Mouse (Mus musculus) embryonic facial prominence, embryonic 12.5 days (tissue): Measurements from ENCODE around the gene Tbc1d9b. TPM values are rescaled to one million over a fixed set of nuclear protein-coding genes. Genes with fewer than 3 reads are reported as not detected.
A peak's percentile ranks its signal among the peaks of the same experiment; 100 is the strongest.
"Not testable (repeated sequence)": the region's sequence is repeated elsewhere in the genome, so short reads cannot be mapped to it uniquely, and the experiment has no call there.

Experiments
- ATAC-seq: fragments of 200-750 bp; cut with Nextera tagmentation; 2 replicates; pipeline ENCODE4 v1.8.0; 2017; ENCODE audit not compliant: insufficient number of reproducible peaks, insufficient read depth, low FRiP score, low TSS enrichment
- H3K27ac ChIP-seq: fragments of 300-500 bp; sonication (generic); 2 replicates; pipeline ENCODE4 v1.5.1; 2016; ENCODE audit warnings: mild to moderate bottlenecking
- H3K27me3 ChIP-seq: fragments of 300-500 bp; sonication (generic); 2 replicates; pipeline ENCODE4 v1.6.1; 2016; ENCODE audit warnings: mild to moderate bottlenecking, moderate library complexity
- H3K36me3 ChIP-seq: fragments of 300-500 bp; sonication (generic); 2 replicates; pipeline ENCODE4 v1.6.1; 2016; ENCODE audit warnings: mild to moderate bottlenecking
- H3K4me1 ChIP-seq: fragments of 300-500 bp; sonication (generic); 2 replicates; pipeline ENCODE4 v1.6.1; 2016
- H3K4me2 ChIP-seq: fragments of 300-500 bp; sonication (generic); replicated peaks from 2 replicates; pipeline ENCODE4 v1.6.1; 2016; ENCODE audit warnings: mild to moderate bottlenecking, moderate library complexity
- H3K4me3 ChIP-seq: fragments of 300-500 bp; sonication (generic); 2 replicates; pipeline ENCODE4 v1.5.1; 2016; ENCODE audit warnings: mild to moderate bottlenecking
- H3K9ac ChIP-seq: fragments of 300-500 bp; sonication (generic); 2 replicates; pipeline ENCODE4 v1.6.1; 2016; ENCODE audit warnings: mild to moderate bottlenecking, moderate library complexity
- H3K9me3 ChIP-seq: fragments of 300-500 bp; sonication (generic); 2 replicates; pipeline ENCODE4 v1.6.1; 2016; ENCODE audit warnings: mild to moderate bottlenecking, moderate library complexity
- WGBS: fragments of 180-500 bp; shearing (Covaris S2); methylation state at CpG from one replicate; pipeline ENCODE4 v1.1.7; 2016; 5-methylcytosine and 5-hydroxymethylcytosine counted together
- polyA plus RNA-seq: library from polyadenylated mRNA; unstranded; fragments of >200 nt; fragmentation: Nextera tagmentation; extraction: Ambion mirVana; gene quantifications from 2 replicates; pipeline ENCODE4 v1.2.1, GENCODE M21; 2016

Tbc1d9b gene
- polyA plus RNA-seq, 1 experiment from 2014 or later, result 51.2 TPM

- WGBS, result 85% methylated on average over 4 of the region's 4 CpGs
- no peak overlapping the region for H3K27ac ChIP-seq
- ATAC-seq, result no peak
- H3K9ac ChIP-seq, result no peak overlapping the region
- H3K4me2 ChIP-seq, result no peak overlapping the region
- H3K36me3 ChIP-seq, result peaks cover 83% of the 10 kb centered on the region
- H3K9me3 ChIP-seq, result no peaks in the 10 kb centered on the region
- no peak overlapping the region for H3K4me3 ChIP-seq
- H3K4me1 ChIP-seq, result no peaks in the 10 kb centered on the region
- no peaks in the 10 kb centered on the region for H3K27me3 ChIP-seq
Measured at GRCm38 (mm10) chr11:50159347-50159746, 28.2 kb downstream of the Tbc1d9b start.

- H3K4me2 ChIP-seq, result no peak overlapping the region
- no peaks in the 10 kb centered on the region for H3K4me1 ChIP-seq
- no peaks in the 10 kb centered on the region for H3K9me3 ChIP-seq
- no peaks in the 10 kb centered on the region for H3K27me3 ChIP-seq
- H3K27ac ChIP-seq, result no peak overlapping the region
- peaks cover 68% of the 10 kb centered on the region for H3K36me3 ChIP-seq
- H3K9ac ChIP-seq, result no peak overlapping the region
- WGBS, result 65% methylated on average over 10 of the region's 10 CpGs
- no peak for ATAC-seq
- H3K4me3 ChIP-seq, result no peak overlapping the region
Measured at GRCm38 (mm10) chr11:50161578-50162304, 30.5 kb downstream of the Tbc1d9b start.

GRCm38 (mm10) chr11:50162338-50163050 is 31.3 kb downstream of the Tbc1d9b start:
- no peaks in the 10 kb centered on the region for H3K9me3 ChIP-seq
- no peak overlapping the region for H3K4me3 ChIP-seq
- no peak for ATAC-seq
- no peak overlapping the region for H3K4me2 ChIP-seq
- H3K4me1 ChIP-seq, result no peaks in the 10 kb centered on the region
- peaks cover 61% of the 10 kb centered on the region for H3K36me3 ChIP-seq
- 94% methylated on average over 3 of the region's 3 CpGs for WGBS
- no peak overlapping the region for H3K9ac ChIP-seq
- H3K27ac ChIP-seq, result no peak overlapping the region
- no peaks in the 10 kb centered on the region for H3K27me3 ChIP-seq

- Histone ChIP-seq H3K27me3 (no peaks in the 10 kb centered on the region), H3K9ac (no peak overlapping the region), H3K4me1 (no peaks in the 10 kb centered on the region), H3K4me2 (no peak overlapping the region), H3K9me3 (no peaks in the 10 kb centered on the region), H3K4me3 (no peak overlapping the region), H3K36me3 (peaks cover 54% of the 10 kb centered on the region), H3K27ac (no peak overlapping the region)
- WGBS, result 86% methylated on average over 5 of the region's 5 CpGs
- no peak for ATAC-seq
Measured at GRCm38 (mm10) chr11:50168352-50168751, 37.2 kb downstream of the Tbc1d9b start.

- H3K27me3 ChIP-seq, H3K9me3 ChIP-seq, H3K4me1 ChIP-seq: not testable (repeated sequence)
- H3K4me2 ChIP-seq, result peak within 1 kb of the TSS; percentile 89
- 0 out of 2 replicates have a peak, but pooled peaks have one; percentile 3 for ATAC-seq
- H3K9ac ChIP-seq, result peak within 1 kb of the TSS; percentile 66
- peak within 1 kb of the TSS; percentile 75 for H3K4me3 ChIP-seq
- H3K27ac ChIP-seq, result peak within 1 kb of the TSS; percentile 79
- peaks cover 38% of the 10 kb centered on the region for H3K36me3 ChIP-seq
- 6% methylated on average over 19 of the region's 19 CpGs for WGBS
Measured at GRCm38 (mm10) chr11:50174111-50174729, 43.0 kb downstream of the Tbc1d9b start, which contains the start of gene Mrnip. Gene Mrnip, plus strand, starts transcription at chr11:50174444.

- peak; percentile 99 for ATAC-seq
- WGBS, result under 1% methylated on average over 27 of the region's 27 CpGs
- H3K27ac ChIP-seq, result peak overlapping the region; percentile 79
- H3K27me3 ChIP-seq, result no peaks in the 10 kb centered on the region
- H3K9me3 ChIP-seq, result no peaks in the 10 kb centered on the region
- H3K4me2 ChIP-seq, result peak overlapping the region; percentile 89
- peak overlapping the region; percentile 66 for H3K9ac ChIP-seq
- H3K36me3 ChIP-seq, result peaks cover 33% of the 10 kb centered on the region
- peaks cover 7% of the 10 kb centered on the region; the same call in 1 of the 2 replicates for H3K4me1 ChIP-seq
- H3K4me3 ChIP-seq, result peak overlapping the region; percentile 75
Measured at GRCm38 (mm10) chr11:50174730-50175187, 43.6 kb downstream of the Tbc1d9b start.

- 76% methylated on average over 3 of the region's 3 CpGs for WGBS
- H3K27me3 ChIP-seq, result no peaks in the 10 kb centered on the region
- H3K9ac ChIP-seq, result no peak overlapping the region
- H3K4me2 ChIP-seq, result no peak overlapping the region
- ATAC-seq, result no peak
- H3K4me3 ChIP-seq, result no peak overlapping the region
- H3K27ac ChIP-seq, result no peak overlapping the region
- peaks cover 7% of the 10 kb centered on the region; the same call in 1 of the 2 replicates for H3K4me1 ChIP-seq
- H3K9me3 ChIP-seq, result no peaks in the 10 kb centered on the region
- H3K36me3 ChIP-seq, result peaks cover 19% of the 10 kb centered on the region
Measured at GRCm38 (mm10) chr11:50176351-50176750, 45.2 kb downstream of the Tbc1d9b start.

GRCm38 (mm10) chr11:50177111-50177510 is 45.9 kb downstream of the Tbc1d9b start:
- Histone ChIP-seq H3K4me2 (no peak overlapping the region), H3K36me3 (peaks cover 15% of the 10 kb centered on the region), H3K4me3 (no peak overlapping the region), H3K4me1 (peaks cover 7% of the 10 kb centered on the region; the same call in 1 of the 2 replicates), H3K27ac (no peak overlapping the region), H3K9me3 (no peaks in the 10 kb centered on the region), H3K27me3 (no peaks in the 10 kb centered on the region), H3K9ac (no peak overlapping the region)
- no peak for ATAC-seq
- WGBS, result 89% methylated on average over 6 of the region's 6 CpGs

- Histone ChIP-seq H3K4me3 (no peak overlapping the region), H3K36me3 (peaks cover 15% of the 10 kb centered on the region), H3K9me3 (no peaks in the 10 kb centered on the region), H3K4me2 (no peak overlapping the region), H3K9ac (no peak overlapping the region), H3K4me1 (peaks cover 7% of the 10 kb centered on the region; the same call in 1 of the 2 replicates), H3K27me3 (no peaks in the 10 kb centered on the region), H3K27ac (no peak overlapping the region)
- no peak for ATAC-seq
- 65% methylated on average over 5 of the region's 5 CpGs for WGBS
Measured at GRCm38 (mm10) chr11:50178532-50179488, 47.6 kb downstream of the Tbc1d9b start.

- Histone ChIP-seq H3K4me1 (peaks cover under 1% of the 10 kb centered on the region; the same call in 1 of the 2 replicates), H3K9me3 (no peaks in the 10 kb centered on the region), H3K4me2 (no peak overlapping the region), H3K36me3 (peaks cover 15% of the 10 kb centered on the region), H3K27me3 (no peaks in the 10 kb centered on the region), H3K27ac (no peak overlapping the region), H3K4me3 (no peak overlapping the region), H3K9ac (no peak overlapping the region)
- ATAC-seq, result no peak
- 66% methylated on average over 6 of the region's 6 CpGs for WGBS
Measured at GRCm38 (mm10) chr11:50180478-50181231, 49.5 kb downstream of the Tbc1d9b start.
